Mouse (Mus musculus): ENCODE measurements around the gene Zfp418.
A peak's percentile ranks its signal among the peaks of the same experiment; 100 is the strongest.
"Not testable (repeated sequence)": the region's sequence is repeated elsewhere in the genome, so short reads cannot be mapped to it uniquely, and the experiment has no call there.

Zfp418 gene

GRCm38 (mm10) chr7:7171227-7172147, at the start of gene Zfp418:
Gene Zfp418, plus strand, starts transcription at chr7:7171330.
- DNase-seq (ENCODE audit: low spot score in 2 of 2), result peak in 1 of 2 experiments; percentile 10

DNA sequence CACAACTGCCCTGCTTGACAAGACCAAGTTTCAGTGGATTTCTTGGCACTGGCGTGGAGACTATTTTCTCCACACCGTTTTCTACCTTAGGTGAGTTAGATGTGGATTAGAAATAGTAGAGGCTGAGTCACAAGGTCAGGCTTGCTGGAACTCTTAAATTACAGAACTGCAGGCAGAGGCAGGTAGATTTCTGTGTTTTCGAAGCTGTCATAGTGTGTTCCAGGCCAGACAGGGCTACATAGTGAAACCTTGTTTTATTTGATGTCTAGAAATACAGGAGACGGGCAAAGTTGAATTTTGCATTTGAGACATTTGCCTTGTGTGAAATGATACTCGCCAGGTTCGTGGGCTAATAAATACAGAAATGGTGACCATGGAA, 49.5 kb upstream of the Zfp418 start:
- no peak for DNase-seq (ENCODE audit: low spot score in 2 of 2)

GRCm38 (mm10) chr7:7130491-7131124, 40.5 kb upstream of the Zfp418 start:
- not testable (repeated sequence) for DNase-seq (ENCODE audit: low spot score in 2 of 2)

GRCm38 (mm10) chr7:7132751-7133150, 38.4 kb upstream of the Zfp418 start:
- no peak for DNase-seq (ENCODE audit: low spot score in 2 of 2)

GRCm38 (mm10) chr7:7136379-7136866, 34.7 kb upstream of the Zfp418 start, which contains the start of gene Zfp773:
Gene Zfp773, minus strand, starts transcription at chr7:7136755.
- peak in 1 of 2 experiments; percentile 5 for DNase-seq (ENCODE audit: low spot score in 2 of 2)

GRCm38 (mm10) chr7:7144215-7144614, 26.9 kb upstream of the Zfp418 start:
- no peak for DNase-seq (ENCODE audit: low spot score in 2 of 2)

GRCm38 (mm10) chr7:7145991-7146608, 25.0 kb upstream of the Zfp418 start:
- DNase-seq (ENCODE audit: low spot score in 2 of 2), result no peak

GRCm38 (mm10) chr7:7185897-7186296, 14.8 kb downstream of the Zfp418 start:
- no peak for DNase-seq (ENCODE audit: low spot score in 2 of 2)

- no peak for DNase-seq (ENCODE audit: low spot score in 2 of 2)
Measured at GRCm38 (mm10) chr7:7187417-7188190, 16.5 kb downstream of the Zfp418 start.

- peak; percentile 26 to 30 for DNase-seq (ENCODE audit: low spot score in 2 of 2)
Measured at GRCm38 (mm10) chr7:7188191-7188942, 17.2 kb downstream of the Zfp418 start.

DNA sequence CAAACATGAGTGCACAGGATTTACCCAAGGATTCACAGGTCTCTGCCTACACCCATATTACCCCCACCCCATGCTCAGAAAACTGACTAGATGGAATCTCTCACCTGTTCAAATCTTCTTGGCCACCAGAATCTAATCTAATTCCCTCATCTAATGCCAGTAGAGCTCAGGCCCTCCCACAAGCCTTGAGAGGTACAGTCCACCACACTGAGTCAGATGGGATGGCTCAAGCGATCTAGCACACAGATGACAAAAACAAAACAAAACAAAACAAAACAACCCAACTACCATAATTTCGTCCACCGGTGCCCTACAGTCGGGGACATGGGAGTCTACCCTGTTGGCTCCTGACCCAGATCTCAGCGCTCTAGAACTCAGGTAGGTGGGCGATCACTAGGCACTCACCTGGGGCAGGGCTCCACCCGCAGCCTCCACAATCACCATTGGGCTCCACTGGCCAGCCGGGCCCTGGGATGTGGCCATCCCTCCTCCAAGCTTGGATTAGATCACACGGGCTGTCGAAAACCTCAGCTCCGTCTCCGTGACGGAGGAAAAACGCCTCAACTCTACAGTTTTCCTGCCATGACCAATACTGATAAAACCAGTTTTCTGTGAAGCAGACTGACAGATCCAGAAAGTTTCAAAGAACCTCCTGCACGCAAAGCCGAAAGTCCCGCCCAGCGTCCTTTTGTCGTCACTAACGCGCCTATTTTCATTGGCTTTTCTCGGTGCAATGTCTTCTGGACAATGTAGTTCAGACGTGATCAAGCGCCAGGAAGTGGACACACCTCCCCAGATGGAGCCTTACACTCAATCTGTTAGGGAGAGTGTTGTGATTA, 38.4 kb downstream of the Zfp418 start, which contains the start of gene Zfp772:
Gene Zfp772, minus strand, starts transcription at position 686 of the 839 bp plus-strand sequence.
- DNase-seq (ENCODE audit: low spot score in 2 of 2), result not testable (repeated sequence)
